Mouse (Mus musculus): ENCODE results near the gene Ifrd2. TPM values are rescaled to one million over a fixed set of nuclear protein-coding genes. Genes with fewer than 3 reads are reported as not detected.

Ifrd2 gene
- total RNA-seq, 2 experiments from 2014 or later: 38.0 to 41.1 TPM

DNA sequence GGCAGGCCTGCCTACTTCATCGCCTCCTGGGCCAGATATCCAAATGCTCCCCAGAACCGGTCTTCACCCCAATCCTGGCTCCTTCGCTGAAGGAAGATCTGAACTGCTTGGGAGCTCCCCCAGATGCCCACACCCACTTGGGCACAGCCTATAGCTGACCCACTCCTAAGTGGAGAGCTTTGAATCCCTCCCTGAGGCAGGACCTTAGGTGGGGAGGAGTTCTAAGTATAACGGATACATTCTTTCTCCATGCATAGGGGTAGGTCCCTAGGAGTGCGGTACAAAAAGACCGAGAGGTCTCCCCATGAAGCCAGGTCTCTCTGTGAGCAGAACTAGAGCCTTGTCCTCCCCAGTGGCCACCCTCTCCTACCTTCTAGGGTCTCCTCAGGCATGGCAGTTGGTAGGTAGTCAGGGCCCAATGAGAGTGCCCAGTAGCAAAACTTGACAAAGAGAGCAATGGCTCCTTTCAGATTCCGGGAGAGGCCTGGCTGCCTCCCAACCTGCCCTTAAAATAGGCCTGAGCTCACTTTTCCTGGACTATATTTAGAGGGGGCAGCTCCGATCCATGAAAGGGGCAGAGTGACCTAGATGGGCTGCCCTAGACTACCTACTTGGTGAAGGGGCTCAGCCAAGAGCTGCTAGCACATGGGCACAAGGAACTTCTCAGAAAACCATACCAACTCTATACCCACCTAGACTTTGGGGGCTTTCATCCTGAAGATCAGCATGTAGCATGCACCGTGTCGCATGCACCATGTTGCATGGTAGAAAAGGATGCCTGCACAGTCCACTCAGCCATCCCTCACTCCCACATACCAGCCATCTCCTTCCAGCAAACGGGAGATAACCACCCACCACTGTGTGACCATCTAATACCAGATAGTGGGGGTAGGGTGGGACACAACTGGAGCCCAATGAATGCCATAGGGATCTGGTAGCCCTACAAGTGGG is 9.5 kb downstream of the Ifrd2 start:
- no peak for DNase-seq (ENCODE audit: low spot score in 2 of 2)

DNA sequence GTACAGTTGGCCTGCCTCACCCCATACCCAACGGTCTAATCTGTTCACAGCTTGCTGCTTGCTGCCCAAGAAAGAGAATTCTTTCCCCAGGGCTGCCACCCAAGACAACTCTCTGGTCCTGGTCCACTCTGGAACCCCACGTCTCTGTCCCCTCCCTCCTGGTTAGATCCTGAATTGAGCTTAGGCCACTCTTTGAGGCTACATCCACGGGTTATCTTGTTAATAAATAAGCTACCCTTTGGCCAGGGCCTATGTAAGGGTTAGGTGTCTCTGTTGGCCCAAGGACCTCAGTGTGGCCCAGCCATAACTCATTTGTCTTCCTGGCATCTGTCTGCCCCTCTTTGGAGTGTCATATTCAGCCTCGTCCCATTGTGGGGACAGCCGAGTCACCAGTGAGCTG is 10.9 kb downstream of the Ifrd2 start:
- DNase-seq (ENCODE audit: low spot score in 2 of 2): no peak

DNA sequence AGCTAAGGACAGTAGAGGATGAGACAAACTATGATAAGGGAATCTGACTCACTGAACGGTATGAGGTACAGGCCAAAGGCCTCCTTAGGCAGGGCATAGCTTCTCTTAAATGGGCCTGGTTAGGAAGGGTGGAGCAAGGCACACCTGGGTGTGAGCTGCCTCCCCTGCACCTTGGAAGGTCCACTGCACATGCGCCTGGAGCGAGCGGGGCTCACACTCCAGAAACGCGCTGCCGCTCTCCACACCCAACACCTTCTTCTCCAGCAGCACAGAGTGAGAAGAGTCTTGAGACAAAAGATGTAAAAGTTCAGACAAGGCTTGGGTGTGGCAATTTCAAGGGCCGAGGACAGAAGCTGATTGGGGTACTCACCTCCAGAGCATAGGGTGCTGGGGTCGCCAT is 12.0 kb downstream of the Ifrd2 start:
- DNase-seq (ENCODE audit: low spot score in 2 of 2): no peak

GRCm38 (mm10) chr9:107599842-107600241 is 12.4 kb downstream of the Ifrd2 start:
- no peak for DNase-seq (ENCODE audit: low spot score in 2 of 2)

- DNase-seq (ENCODE audit: low spot score in 2 of 2): no peak
Observed at GRCm38 (mm10) chr9:107600745-107601144, 13.3 kb downstream of the Ifrd2 start.

- DNase-seq (ENCODE audit: low spot score in 2 of 2): no peak
Observed at GRCm38 (mm10) chr9:107601275-107601674, 13.8 kb downstream of the Ifrd2 start.

DNA sequence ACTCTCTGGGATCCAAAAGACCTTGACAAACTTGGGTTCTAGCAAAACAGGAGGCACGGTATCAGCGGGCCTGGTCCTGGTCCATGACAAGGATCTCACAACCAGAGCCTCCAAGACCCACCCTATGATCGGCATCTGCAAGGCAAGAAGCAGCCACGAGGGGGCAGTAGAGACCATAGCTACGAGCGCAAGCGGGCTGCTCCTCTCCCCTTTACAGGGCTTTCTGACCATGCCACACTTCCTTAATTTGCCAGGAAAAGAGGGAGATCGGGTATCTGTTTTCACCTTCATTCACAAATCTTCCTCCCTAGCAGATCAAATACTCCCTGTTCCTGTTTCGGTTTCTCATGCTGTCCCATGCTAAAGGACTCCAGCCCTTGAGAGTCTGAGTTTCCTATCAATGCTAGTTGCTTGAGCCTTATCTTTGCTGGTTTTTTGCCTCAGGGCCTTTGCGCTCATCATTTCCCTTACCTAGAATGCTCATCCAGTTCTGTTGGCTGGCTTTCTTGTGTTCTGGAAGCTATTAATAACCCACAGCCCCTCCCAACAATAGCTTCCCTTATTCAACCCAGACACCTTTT is 14.7 kb downstream of the Ifrd2 start:
- peak; percentile 97 to 98 for DNase-seq (ENCODE audit: low spot score in 2 of 2)

DNA sequence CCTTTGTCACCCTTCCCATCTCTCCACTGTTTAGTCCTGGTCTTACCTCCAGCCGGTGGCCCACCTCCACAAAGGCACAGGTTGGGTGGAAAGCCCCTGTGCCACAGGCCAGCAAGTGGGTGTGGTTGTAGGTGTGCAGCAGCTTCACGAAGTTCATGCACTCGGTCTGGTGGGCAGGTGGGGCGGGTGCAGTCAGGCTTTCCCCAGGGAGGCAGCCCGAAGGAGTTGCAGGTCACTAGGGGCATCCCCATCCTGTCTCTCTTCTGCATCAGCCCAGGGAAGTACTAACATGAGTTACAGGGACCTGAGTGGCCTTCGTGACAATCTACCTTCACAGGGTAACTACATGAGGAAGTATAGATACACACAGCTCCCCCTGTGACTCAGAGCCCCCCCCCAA is 15.8 kb downstream of the Ifrd2 start:
- no peak for DNase-seq (ENCODE audit: low spot score in 2 of 2)

DNA sequence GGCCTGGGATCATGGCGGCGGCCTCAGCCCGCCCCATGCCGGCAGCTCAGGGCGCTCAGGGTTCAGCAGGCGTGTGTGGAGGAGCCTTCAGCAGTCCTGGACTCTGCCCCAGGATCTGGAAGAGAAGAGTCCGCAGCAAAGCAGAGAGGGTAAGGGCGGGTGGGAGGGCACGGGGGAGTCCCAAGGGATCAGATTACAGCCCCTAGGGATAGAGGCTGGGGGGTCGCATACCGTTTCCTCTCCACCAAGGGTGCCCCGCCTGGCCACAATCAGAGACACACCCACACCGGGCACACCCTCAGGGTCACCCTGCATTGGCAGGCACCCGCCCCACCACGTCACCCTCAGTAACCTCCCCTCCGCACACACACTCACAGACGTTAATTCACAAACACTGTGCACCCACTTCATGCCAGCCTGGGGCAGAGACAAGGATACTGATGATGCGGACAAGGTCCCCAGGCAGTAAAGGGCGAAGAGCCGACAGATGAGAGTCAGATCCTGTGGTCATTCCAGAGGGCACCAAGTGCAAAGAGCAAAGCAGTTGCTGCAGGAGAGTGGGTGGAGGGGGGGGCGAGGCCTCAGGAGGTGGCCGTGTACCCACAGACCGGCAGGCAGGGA is 17.7 kb downstream of the Ifrd2 start:
- no peak for DNase-seq (ENCODE audit: low spot score in 2 of 2)

DNA sequence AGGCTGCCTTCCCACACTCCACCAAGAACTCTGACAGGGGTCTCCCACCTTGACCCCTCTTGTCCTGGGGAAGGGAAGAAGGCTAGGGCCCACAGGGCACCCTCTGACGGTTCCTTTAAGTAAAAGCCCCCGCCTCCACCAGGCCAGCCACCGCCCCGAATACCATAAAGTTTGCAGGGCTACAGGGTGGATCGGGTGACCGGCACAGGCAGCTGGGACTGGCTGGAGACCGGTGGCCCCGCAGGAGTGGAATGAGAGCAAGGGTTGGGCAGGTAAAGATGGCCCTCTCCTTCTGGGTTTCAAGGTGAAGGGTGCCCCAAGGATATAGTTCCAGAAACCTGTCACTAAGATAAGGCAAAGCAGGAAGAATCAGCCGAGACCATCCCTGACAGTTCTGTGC is 19.1 kb downstream of the Ifrd2 start:
- no peak for DNase-seq (ENCODE audit: low spot score in 2 of 2)

DNA sequence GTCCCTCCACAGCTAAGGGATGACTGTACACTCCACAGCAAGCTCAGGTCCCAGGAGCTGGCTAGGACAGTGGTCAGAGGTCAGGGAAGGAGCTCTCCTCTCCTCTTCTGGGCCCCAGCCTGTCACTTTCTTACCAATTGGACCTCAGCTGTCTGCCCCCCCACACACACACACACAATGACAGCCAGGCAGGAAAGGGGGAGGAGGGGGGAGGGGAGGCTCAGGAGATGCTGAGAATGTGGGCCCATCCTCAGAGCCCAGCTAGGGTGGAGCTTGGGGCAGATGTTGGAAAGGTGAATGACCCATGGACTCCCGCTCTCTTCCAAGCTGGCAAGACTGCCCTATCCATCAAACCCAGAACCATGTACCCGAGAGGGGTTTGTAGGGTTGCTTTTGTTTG is 19.6 kb downstream of the Ifrd2 start:
- DNase-seq (ENCODE audit: low spot score in 2 of 2): no peak

DNA sequence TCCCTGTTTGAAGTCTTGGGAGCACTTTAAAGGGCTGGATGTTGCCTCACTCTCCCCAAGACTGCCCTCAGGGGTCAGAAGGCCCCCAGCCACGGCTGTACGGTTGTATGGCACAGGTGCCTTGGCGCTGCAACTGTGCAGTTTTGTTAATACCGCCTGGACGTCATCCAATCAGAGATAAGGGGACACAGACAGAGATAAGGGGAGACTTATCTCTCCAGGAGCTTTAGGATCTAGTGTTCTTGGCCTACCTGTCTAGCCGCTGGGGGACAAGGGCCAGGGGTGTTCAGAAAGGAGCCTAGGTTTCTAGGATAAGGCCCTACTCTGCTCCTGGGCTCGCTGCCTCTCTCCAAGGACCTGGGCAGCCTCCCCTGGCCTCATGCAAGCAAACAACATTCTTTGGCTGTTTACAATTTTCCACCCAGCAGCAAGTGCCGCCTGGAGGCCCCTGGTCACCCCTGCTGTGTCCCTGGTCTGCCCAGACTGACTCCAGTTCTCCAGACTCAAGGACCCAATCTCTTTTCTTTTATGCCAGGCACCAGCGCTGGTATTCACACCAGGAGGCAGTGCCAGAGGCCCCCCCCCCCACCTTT is 20.3 kb downstream of the Ifrd2 start:
- no peak for DNase-seq (ENCODE audit: low spot score in 2 of 2)

- DNase-seq (ENCODE audit: low spot score in 2 of 2): no peak
Observed at GRCm38 (mm10) chr9:107608741-107609432, 21.4 kb downstream of the Ifrd2 start, which contains the start of gene Sema3b. TSS of gene Sema3b (minus strand) at chr9:107609229.

GRCm38 (mm10) chr9:107609433-107609830 is 22.0 kb downstream of the Ifrd2 start:
- no peak for DNase-seq (ENCODE audit: low spot score in 2 of 2)

DNA sequence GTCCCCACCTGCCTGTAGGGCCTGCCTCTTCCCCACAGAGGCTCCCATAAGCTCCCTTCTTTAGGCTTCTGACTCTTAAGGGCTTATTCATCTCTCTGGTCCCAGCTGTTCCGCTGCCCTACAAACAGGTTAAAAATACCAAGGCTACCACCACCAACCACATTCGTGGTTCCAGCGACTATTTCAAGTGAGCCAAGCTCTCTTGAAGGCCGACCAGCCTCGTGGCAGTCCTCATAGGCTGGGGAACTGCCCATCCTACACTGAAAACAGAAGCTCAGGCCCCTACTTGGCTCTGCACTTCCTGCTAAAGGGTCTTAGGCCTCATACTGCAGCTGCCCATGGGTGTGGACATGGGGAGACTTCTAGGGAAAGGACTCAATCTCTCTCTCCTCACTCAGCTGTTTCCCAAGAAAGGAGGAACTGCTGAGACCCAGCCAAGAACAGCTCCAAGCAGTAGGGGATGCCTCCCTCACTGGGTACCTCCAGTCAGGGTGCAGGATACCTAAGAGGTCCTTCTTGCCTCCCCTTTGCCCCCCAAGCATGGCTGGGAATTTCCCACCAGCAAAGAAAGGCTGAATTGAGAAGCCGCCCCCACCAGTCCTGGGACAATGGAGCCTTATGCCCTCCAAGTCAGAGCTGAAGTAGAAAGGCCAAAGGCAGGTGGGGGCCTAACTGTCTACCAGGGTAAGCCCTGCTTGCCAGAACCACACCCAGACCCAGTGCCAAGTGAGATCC is 24.2 kb downstream of the Ifrd2 start:
- no peak for DNase-seq (ENCODE audit: low spot score in 2 of 2)

GRCm38 (mm10) chr9:107612191-107612944 is 24.9 kb downstream of the Ifrd2 start:
- peak; percentile 100 for DNase-seq (ENCODE audit: low spot score in 2 of 2)

GRCm38 (mm10) chr9:107612945-107613569 is 25.6 kb downstream of the Ifrd2 start:
- DNase-seq (ENCODE audit: low spot score in 2 of 2): no peak

- DNase-seq (ENCODE audit: low spot score in 2 of 2): no peak
Observed at GRCm38 (mm10) chr9:107615035-107615434, 27.6 kb downstream of the Ifrd2 start.

DNA sequence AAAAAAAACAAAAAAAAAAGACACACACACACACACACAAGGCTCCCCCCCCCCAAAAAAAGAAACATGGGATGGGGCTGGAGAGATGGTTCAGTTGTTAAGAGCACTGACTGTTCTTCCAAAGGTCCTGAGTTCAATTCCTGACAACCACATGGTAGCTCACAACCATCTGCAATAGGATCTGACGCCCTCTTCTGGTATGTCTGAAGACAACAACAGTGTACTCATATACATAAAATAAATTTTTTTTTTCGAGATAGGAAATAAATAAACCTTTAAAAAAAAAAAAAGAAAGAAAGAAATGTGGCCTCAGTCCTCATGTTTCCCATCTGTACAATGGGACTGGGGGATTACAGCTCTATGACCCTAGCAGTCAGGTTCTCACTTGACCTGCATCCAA is 30.0 kb downstream of the Ifrd2 start:
- no peak for DNase-seq (ENCODE audit: low spot score in 2 of 2)

Measured in adrenal gland, adult 18-20 months (tissue).